Mouse (Mus musculus): Measurements from ENCODE around the gene Ralgps2. TPM values are rescaled to one million over a fixed set of nuclear protein-coding genes. Genes with fewer than 3 reads are reported as not detected.

The Ralgps2 gene
- polyA plus RNA-seq, 1 experiment from 2014 or later: 25.6 TPM

GRCm38 (mm10) chr1:156981975-156982374 is 42.5 kb upstream of the Ralgps2 start:
- ATAC-seq: no peak
- WGBS (ENCODE audit: insufficient replicate concordance): 40% methylated on average over 9 of the region's 9 CpGs
- no peak overlapping the region for H3K9ac ChIP-seq (replicated peaks)
- no peak for DNase-seq
- no peaks in the 10 kb centered on the region for H3K27me3 ChIP-seq (ENCODE audit: insufficient read depth, low read length)
- H3K4me2 ChIP-seq (ENCODE audit: low read depth, low read length): no peak overlapping the region
- H3K4me3 ChIP-seq (ENCODE audit: low read depth, low read length): no peak overlapping the region
- H3K9me3 ChIP-seq (ENCODE audit: low read length): no peaks in the 10 kb centered on the region
- H3K36me3 ChIP-seq (replicated peaks; ENCODE audit: insufficient read depth, low read length): no peaks in the 10 kb centered on the region
- H3K4me1 ChIP-seq (ENCODE audit: insufficient read depth): peaks cover 25% of the 10 kb centered on the region
- TF ChIP-seq EP300 (IDR thresholded peaks at IDR 0.05; ENCODE audit: low read depth) (no peak), CTCF (IDR thresholded peaks at IDR 0.05; ENCODE audit: low read depth) (no peak)
- no peak overlapping the region for H3K27ac ChIP-seq (ENCODE audit: low read depth)

GRCm38 (mm10) chr1:156979722-156980121 is 40.3 kb upstream of the Ralgps2 start:
- Histone ChIP-seq H3K27me3 (ENCODE audit: insufficient read depth, low read length) (no peaks in the 10 kb centered on the region), H3K9ac (replicated peaks) (no peak overlapping the region), H3K27ac (ENCODE audit: low read depth) (peak overlapping the region; percentile 87), H3K9me3 (ENCODE audit: low read length) (no peaks in the 10 kb centered on the region), H3K4me2 (ENCODE audit: low read depth, low read length) (no peak overlapping the region), H3K4me3 (ENCODE audit: low read depth, low read length) (no peak overlapping the region), H3K36me3 (replicated peaks; ENCODE audit: insufficient read depth, low read length) (no peaks in the 10 kb centered on the region), H3K4me1 (ENCODE audit: insufficient read depth) (peaks cover 9% of the 10 kb centered on the region; the same call in 1 of the 2 replicates)
- WGBS (ENCODE audit: insufficient replicate concordance): 74% methylated on average over 4 of the region's 4 CpGs
- ATAC-seq: no peak
- TF ChIP-seq CTCF (IDR thresholded peaks at IDR 0.05; ENCODE audit: low read depth): no peak
- no peak for TF ChIP-seq EP300 (IDR thresholded peaks at IDR 0.05; ENCODE audit: low read depth)
- DNase-seq: no peak

GRCm38 (mm10) chr1:156978656-156979055 is 39.2 kb upstream of the Ralgps2 start:
- 47% methylated on average over 7 of the region's 7 CpGs for WGBS (ENCODE audit: insufficient replicate concordance)
- H3K27ac ChIP-seq (ENCODE audit: low read depth): peak overlapping the region; percentile 87
- no peaks in the 10 kb centered on the region for H3K27me3 ChIP-seq (ENCODE audit: insufficient read depth, low read length)
- no peaks in the 10 kb centered on the region for H3K9me3 ChIP-seq (ENCODE audit: low read length)
- no peak overlapping the region for H3K4me3 ChIP-seq (ENCODE audit: low read depth, low read length)
- DNase-seq (no peak), ATAC-seq (peak; percentile 97)
- H3K4me2 ChIP-seq (ENCODE audit: low read depth, low read length): no peak overlapping the region
- no peak overlapping the region for H3K9ac ChIP-seq (replicated peaks)
- TF ChIP-seq EP300 (IDR thresholded peaks at IDR 0.05; ENCODE audit: low read depth): 0 out of 2 replicates have a peak, but pooled peaks have one; percentile 27
- TF ChIP-seq CTCF (IDR thresholded peaks at IDR 0.05; ENCODE audit: low read depth): no peak
- no peaks in the 10 kb centered on the region for H3K36me3 ChIP-seq (replicated peaks; ENCODE audit: insufficient read depth, low read length)
- peaks cover 8% of the 10 kb centered on the region; the same call in 1 of the 2 replicates for H3K4me1 ChIP-seq (ENCODE audit: insufficient read depth)

GRCm38 (mm10) chr1:156973857-156974256 is 34.4 kb upstream of the Ralgps2 start:
- WGBS (ENCODE audit: insufficient replicate concordance): 58% methylated on average over 6 of the region's 6 CpGs
- H3K4me1 ChIP-seq (ENCODE audit: insufficient read depth): peaks cover 6% of the 10 kb centered on the region; the same call in 1 of the 2 replicates
- no peak overlapping the region for H3K27ac ChIP-seq (ENCODE audit: low read depth)
- no peaks in the 10 kb centered on the region for H3K9me3 ChIP-seq (ENCODE audit: low read length)
- H3K36me3 ChIP-seq (replicated peaks; ENCODE audit: insufficient read depth, low read length): no peaks in the 10 kb centered on the region
- no peaks in the 10 kb centered on the region for H3K27me3 ChIP-seq (ENCODE audit: insufficient read depth, low read length)
- no peak overlapping the region for H3K4me3 ChIP-seq (ENCODE audit: low read depth, low read length)
- DNase-seq (no peak), ATAC-seq (no peak)
- H3K4me2 ChIP-seq (ENCODE audit: low read depth, low read length): no peak overlapping the region
- H3K9ac ChIP-seq (replicated peaks): no peak overlapping the region
- TF ChIP-seq EP300 (IDR thresholded peaks at IDR 0.05; ENCODE audit: low read depth) (no peak), CTCF (IDR thresholded peaks at IDR 0.05; ENCODE audit: low read depth) (no peak)

GRCm38 (mm10) chr1:156972391-156972790 is 33.0 kb upstream of the Ralgps2 start:
- DNase-seq: no peak
- ATAC-seq: no peak
- Histone ChIP-seq H3K9me3 (ENCODE audit: low read length) (no peaks in the 10 kb centered on the region), H3K36me3 (replicated peaks; ENCODE audit: insufficient read depth, low read length) (no peaks in the 10 kb centered on the region), H3K4me3 (ENCODE audit: low read depth, low read length) (no peak overlapping the region), H3K9ac (replicated peaks) (no peak overlapping the region), H3K4me2 (ENCODE audit: low read depth, low read length) (no peak overlapping the region), H3K27ac (ENCODE audit: low read depth) (no peak overlapping the region), H3K27me3 (ENCODE audit: insufficient read depth, low read length) (no peaks in the 10 kb centered on the region), H3K4me1 (ENCODE audit: insufficient read depth) (peaks cover 10% of the 10 kb centered on the region; the same call in 1 of the 2 replicates)
- TF ChIP-seq CTCF (IDR thresholded peaks at IDR 0.05; ENCODE audit: low read depth) (no peak), EP300 (IDR thresholded peaks at IDR 0.05; ENCODE audit: low read depth) (no peak)
- 64% methylated on average over 4 of the region's 4 CpGs for WGBS (ENCODE audit: insufficient replicate concordance)

- ATAC-seq (peak; percentile 40; the same call in 1 of the 2 replicates), DNase-seq (no peak)
- Histone ChIP-seq H3K9ac (replicated peaks) (no peak overlapping the region), H3K27ac (ENCODE audit: low read depth) (no peak overlapping the region), H3K4me1 (ENCODE audit: insufficient read depth) (peaks cover 10% of the 10 kb centered on the region; the same call in 1 of the 2 replicates), H3K4me3 (ENCODE audit: low read depth, low read length) (no peak overlapping the region), H3K4me2 (ENCODE audit: low read depth, low read length) (no peak overlapping the region), H3K27me3 (ENCODE audit: insufficient read depth, low read length) (no peaks in the 10 kb centered on the region), H3K36me3 (replicated peaks; ENCODE audit: insufficient read depth, low read length) (no peaks in the 10 kb centered on the region), H3K9me3 (ENCODE audit: low read length) (no peaks in the 10 kb centered on the region)
- TF ChIP-seq CTCF (IDR thresholded peaks at IDR 0.05; ENCODE audit: low read depth) (no peak), EP300 (IDR thresholded peaks at IDR 0.05; ENCODE audit: low read depth) (no peak)
- 63% methylated on average over 7 of the region's 7 CpGs for WGBS (ENCODE audit: insufficient replicate concordance)
These were observed 31.9 kb upstream of the Ralgps2 start for GRCm38 (mm10) chr1:156971206-156971811.
